ENCODE assay signal across 8 mouse cellular contexts in genomic region chr11:70982030-70982429, GRCm38 (mm10). TPM values are rescaled to one million over a fixed set of nuclear protein-coding genes. Genes with fewer than 3 reads are reported as not detected.
DNase-seq lines count a peak whose midpoint lies in the region; ATAC-seq and TF ChIP-seq lines count a peak whose summit lies in the region.

No protein-coding gene starts in this region.

- H3K27me3 ChIP-seq in forebrain, embryonic 11.5 days (ENCODE audit: control insufficient read depth, insufficient read depth, low read length), result no peaks in the 10 kb centered on the region
- no peaks in the 10 kb centered on the region for H3K27me3 ChIP-seq in liver, embryonic 12.5 days (replicated peaks)

- peak overlapping the region; percentile 96 for H3K27ac ChIP-seq in gastrocnemius, adult 2 months
- no peak overlapping the region for H3K27ac ChIP-seq in forebrain, embryonic 11.5 days (ENCODE audit: low read depth, low read length)
- H3K27ac ChIP-seq in liver, embryonic 12.5 days, result peak overlapping the region; percentile 76

- H3K4me2 ChIP-seq in forebrain, embryonic 11.5 days (ENCODE audit: low read depth, low read length, severe bottlenecking), result peak overlapping the region; percentile 79
- H3K4me2 ChIP-seq in liver, embryonic 12.5 days, result peak overlapping the region; percentile 97

- H3K36me3 ChIP-seq in forebrain, embryonic 11.5 days (ENCODE audit: control insufficient read depth, insufficient read depth, low read length), result peaks cover 18% of the 10 kb centered on the region; the same call in 1 of the 2 replicates
- peaks cover 76% of the 10 kb centered on the region for H3K36me3 ChIP-seq in liver, embryonic 12.5 days

- peak overlapping the region; percentile 92 for H3K9ac ChIP-seq in forebrain, embryonic 11.5 days (ENCODE audit: low read length)
- peak overlapping the region; percentile 93 for H3K9ac ChIP-seq in liver, embryonic 12.5 days

- intact Hi-C loops in gastrocnemius, adult 2 months (cut with DNase I), result loop anchor here (1.0 kb wide), 1 partner anchor 37 kb away; the partner anchor contains the start of genes Derl2 and Mis12

- ATAC-seq in forebrain, embryonic 11.5 days (replicated peaks; ENCODE audit: low FRiP score), result no peak
- ATAC-seq in liver, embryonic 12.5 days, result no peak

- H3K9me3 ChIP-seq in forebrain, embryonic 11.5 days (ENCODE audit: control insufficient read depth, low read length), result no peaks in the 10 kb centered on the region
- no peaks in the 10 kb centered on the region for H3K9me3 ChIP-seq in liver, embryonic 12.5 days (replicated peaks)

- TF ChIP-seq CTCF in gastrocnemius, adult 2 months (IDR thresholded peaks at IDR 0.05), result no peak

- WGBS in forebrain, embryonic 11.5 days, result 11% methylated on average over 12 of the region's 12 CpGs
- 3% methylated on average over 12 of the region's 12 CpGs for WGBS in liver, embryonic 12.5 days (ENCODE audit: insufficient replicate concordance)

- peaks cover 3% of the 10 kb centered on the region; the same call in 1 of the 2 replicates for H3K4me1 ChIP-seq in forebrain, embryonic 11.5 days (replicated peaks; ENCODE audit: control insufficient read depth, insufficient read depth, low read length)
- peaks cover 41% of the 10 kb centered on the region for H3K4me1 ChIP-seq in liver, embryonic 12.5 days

- DNase-seq in gastrocnemius, adult 2 months, result no peak
- DNase-seq in gastrocnemius, postnatal 25 days, result no peak
- DNase-seq in 416B (ENCODE audit: low read depth), result peak; percentile 42
- no peak for DNase-seq in forebrain, embryonic 11.5 days (ENCODE audit: low spot score)
- no peak for DNase-seq in right cerebral cortex, postnatal 10 days (ENCODE audit: low spot score in 2 of 2)
- no peak for DNase-seq in layer of hippocampus, adult 18-20 months (ENCODE audit: low spot score in 2 of 2)
- DNase-seq in cerebellum, postnatal 25 days, result no peak

- peak overlapping the region; percentile 86 for H3K4me3 ChIP-seq in gastrocnemius, adult 2 months
- H3K4me3 ChIP-seq in forebrain, embryonic 11.5 days (ENCODE audit: low read depth, low read length), result peak overlapping the region; percentile 98
- H3K4me3 ChIP-seq in liver, embryonic 12.5 days, result peak overlapping the region; percentile 99

RNA-seq across cellular contexts. Expression of gene C1qbp, which starts 0.8 kb away (rescaled TPM):
- 100 to 1,000 TPM; 102 to 146 TPM for total RNA-seq in gastrocnemius, adult 2 months (2021)
- total RNA-seq in gastrocnemius, postnatal 25 days (2021), result 100 to 1,000 TPM; 116 to 121 TPM
- 261 and 278 TPM in 2 replicates for polyA plus RNA-seq in forebrain, embryonic 11.5 days (2014; fragmentation: Nextera tagmentation; extraction: Ambion mirVana)
- polyA plus RNA-seq in liver, embryonic 12.5 days (2016; fragmentation: Nextera tagmentation; extraction: Ambion mirVana), result 352 and 380 TPM in 2 replicates
- 100 to 1,000 TPM in 1 of 2 experiments, 10 to 100 TPM in 1; 98.4 to 107 TPM for total RNA-seq in layer of hippocampus, adult 18-20 months (2021)

RNA-seq across cellular contexts. Expression of gene Rpain, which starts 12.0 kb away (rescaled TPM):
- 10 to 100 TPM; 12.2 to 13.9 TPM for total RNA-seq in gastrocnemius, adult 2 months (2021)
- total RNA-seq in gastrocnemius, postnatal 25 days (2021), result 10 to 100 TPM; 11.8 to 12.9 TPM
- 84.0 and 84.6 TPM in 2 replicates for polyA plus RNA-seq in forebrain, embryonic 11.5 days (2014; fragmentation: Nextera tagmentation; extraction: Ambion mirVana)
- 104 and 105 TPM in 2 replicates for polyA plus RNA-seq in liver, embryonic 12.5 days (2016; fragmentation: Nextera tagmentation; extraction: Ambion mirVana)
- total RNA-seq in layer of hippocampus, adult 18-20 months (2021), result 10 to 100 TPM; 36.1 to 38.8 TPM

RNA-seq across cellular contexts. Expression of gene Nup88, which starts 12.3 kb away (rescaled TPM):
- 10 to 100 TPM; 30.4 to 34.9 TPM for total RNA-seq in gastrocnemius, adult 2 months (2021)
- total RNA-seq in gastrocnemius, postnatal 25 days (2021), result 10 to 100 TPM; 29.8 to 35.0 TPM
- 169 and 176 TPM in 2 replicates for polyA plus RNA-seq in forebrain, embryonic 11.5 days (2014; fragmentation: Nextera tagmentation; extraction: Ambion mirVana)
- polyA plus RNA-seq in liver, embryonic 12.5 days (2016; fragmentation: Nextera tagmentation; extraction: Ambion mirVana), result 81.9 and 87.2 TPM in 2 replicates
- 10 to 100 TPM; 49.1 to 49.6 TPM for total RNA-seq in layer of hippocampus, adult 18-20 months (2021)

RNA-seq across cellular contexts. Expression of gene Dhx33, which starts 22.2 kb away (rescaled TPM):
- total RNA-seq in gastrocnemius, adult 2 months (2021), result 10 to 100 TPM in 1 of 2 experiments, 1 to 10 TPM in 1; 8.4 to 10.3 TPM
- total RNA-seq in gastrocnemius, postnatal 25 days (2021), result 1 to 10 TPM; 6.2 to 7.0 TPM
- 25.5 and 27.6 TPM in 2 replicates for polyA plus RNA-seq in forebrain, embryonic 11.5 days (2014; fragmentation: Nextera tagmentation; extraction: Ambion mirVana)
- polyA plus RNA-seq in liver, embryonic 12.5 days (2016; fragmentation: Nextera tagmentation; extraction: Ambion mirVana), result 15.3 and 16.3 TPM in 2 replicates
- 10 to 100 TPM; 62.4 to 63.8 TPM for total RNA-seq in layer of hippocampus, adult 18-20 months (2021)

RNA-seq across cellular contexts. Expression of gene Mis12, which starts 37.4 kb away (rescaled TPM):
- total RNA-seq in gastrocnemius, adult 2 months (2021), result 1 to 10 TPM; 3.1 to 5.0 TPM
- total RNA-seq in gastrocnemius, postnatal 25 days (2021), result 1 to 10 TPM; 3.9 to 4.8 TPM
- 62.7 and 63.1 TPM in 2 replicates for polyA plus RNA-seq in forebrain, embryonic 11.5 days (2014; fragmentation: Nextera tagmentation; extraction: Ambion mirVana)
- 29.3 and 31.4 TPM in 2 replicates for polyA plus RNA-seq in liver, embryonic 12.5 days (2016; fragmentation: Nextera tagmentation; extraction: Ambion mirVana)
- total RNA-seq in layer of hippocampus, adult 18-20 months (2021), result 10 to 100 TPM; 17.7 to 19.5 TPM
